Mouse (Mus musculus) gastrocnemius, adult 18-20 months (tissue): ENCODE measurements around the gene Fam209. TPM values are rescaled to one million over a fixed set of nuclear protein-coding genes. Genes with fewer than 3 reads are reported as not detected.

ENCODE experiments used
- DNase-seq: peaks from one replicate; pipeline ENCODE4 v3.0.0; 2021; ENCODE audit warnings: low spot score
- long read RNA-seq, 2 experiments: library from polyadenylated mRNA; stranded (forward); transcript quantifications; one replicate each; pipeline ENCODE4 v2.0.0; 2021
- total RNA-seq, 2 experiments: library from RNA; stranded (reverse); gene quantifications; 2 replicates each; pipeline ENCODE4 v1.2.3; 2021

Fam209 gene
- total RNA-seq: under 1 TPM in 1 of 2 experiments, not detected in 1; 0.34 TPM
- long read RNA-seq, experiment 1: 0 reads
- long read RNA-seq, experiment 2: 0 reads

GRCm38 (mm10) chr2:172472318-172472717 is at the start of gene Fam209:
Gene Fam209, plus strand, starts transcription at chr2:172472520.
- DNase-seq: no peak

GRCm38 (mm10) chr2:172430609-172431008 is 41.7 kb upstream of the Fam209 start:
- DNase-seq: no peak

GRCm38 (mm10) chr2:172433746-172434145 is 38.6 kb upstream of the Fam209 start:
- no peak for DNase-seq

- DNase-seq: no peak
Observed at GRCm38 (mm10) chr2:172437371-172437952, 34.9 kb upstream of the Fam209 start.

- DNase-seq: peak; percentile 99
Observed at GRCm38 (mm10) chr2:172439843-172440639, 32.3 kb upstream of the Fam209 start, which contains the start of gene Rtf2. Gene Rtf2, plus strand, starts transcription at chr2:172440556.

GRCm38 (mm10) chr2:172440640-172441005 is 31.7 kb upstream of the Fam209 start:
- no peak for DNase-seq

GRCm38 (mm10) chr2:172441176-172441575 is 31.1 kb upstream of the Fam209 start:
- DNase-seq: no peak

GRCm38 (mm10) chr2:172445617-172446016 is 26.7 kb upstream of the Fam209 start:
- no peak for DNase-seq

- no peak for DNase-seq
Observed at GRCm38 (mm10) chr2:172447317-172447716, 25.0 kb upstream of the Fam209 start.

GRCm38 (mm10) chr2:172448329-172448728 is 24.0 kb upstream of the Fam209 start:
- DNase-seq: no peak

- DNase-seq: no peak
Observed at GRCm38 (mm10) chr2:172450640-172451039, 21.7 kb upstream of the Fam209 start.

GRCm38 (mm10) chr2:172452031-172452430 is 20.3 kb upstream of the Fam209 start:
- no peak for DNase-seq

- no peak for DNase-seq
Observed at GRCm38 (mm10) chr2:172452458-172452857, 19.9 kb upstream of the Fam209 start.

GRCm38 (mm10) chr2:172458496-172458895 is 13.8 kb upstream of the Fam209 start, which contains the start of gene Gcnt7:
Gene Gcnt7, minus strand, starts transcription at chr2:172458596.
- no peak for DNase-seq

- DNase-seq: no peak
Observed at GRCm38 (mm10) chr2:172460647-172461046, 11.7 kb upstream of the Fam209 start.

- peak; percentile 39 for DNase-seq
Observed at GRCm38 (mm10) chr2:172462813-172463212, 9.5 kb upstream of the Fam209 start.

GRCm38 (mm10) chr2:172466427-172467132 is 5.7 kb upstream of the Fam209 start:
- no peak for DNase-seq

- DNase-seq: no peak
Observed at GRCm38 (mm10) chr2:172467206-172467605, 5.1 kb upstream of the Fam209 start.

GRCm38 (mm10) chr2:172468346-172468819 is 3.9 kb upstream of the Fam209 start:
- no peak for DNase-seq

GRCm38 (mm10) chr2:172473591-172473990 is 1.3 kb downstream of the Fam209 start:
- no peak for DNase-seq

GRCm38 (mm10) chr2:172474970-172475369 is 2.6 kb downstream of the Fam209 start:
- DNase-seq: peak; percentile 53

- peak; percentile 68 for DNase-seq
Observed at GRCm38 (mm10) chr2:172476707-172477260, 4.5 kb downstream of the Fam209 start.
